Mouse (Mus musculus) adrenal gland, adult 2 months (tissue): ENCODE measurements around the gene Ccdc187. TPM values are rescaled to one million over a fixed set of nuclear protein-coding genes. Genes with fewer than 3 reads are reported as not detected.

ENCODE experiments used
- DNase-seq: peaks from one replicate; pipeline ENCODE4 v3.0.0; 2021
- long read RNA-seq: library from polyadenylated mRNA; stranded (forward); transcript quantifications from one replicate; pipeline ENCODE4 v2.0.0, GENCODE M21; 2021
- polyA plus RNA-seq: library from polyadenylated mRNA; depleted of rRNA; stranded (reverse); fragments of >200 nt; gene quantifications from 2 replicates; pipeline ENCODE4 v1.2.3, GENCODE M21; 2012; rRNA removed
- total RNA-seq, 2 experiments: library from RNA; stranded (reverse); gene quantifications; 2 replicates each; pipeline ENCODE4 v1.2.3; 2021

Ccdc187 gene
- 1 to 10 TPM in 1 of 2 experiments, under 1 TPM in 1; 0.58 to 1.0 TPM for total RNA-seq
- polyA plus RNA-seq = 0.51 and 0.83 TPM in 2 replicates
- long read RNA-seq = 0 reads

GRCm38 (mm10) chr2:26294457-26294856 lies at the start of gene Ccdc187:
Gene Ccdc187, minus strand, starts transcription at chr2:26294557.
- DNase-seq = no peak

- DNase-seq = peak; percentile 56
These were observed 48.5 kb upstream of the Ccdc187 start for GRCm38 (mm10) chr2:26342609-26343490.

- DNase-seq = no peak
These were observed 47.7 kb upstream of the Ccdc187 start for GRCm38 (mm10) chr2:26342044-26342443.

GRCm38 (mm10) chr2:26341510-26341981 lies 47.2 kb upstream of the Ccdc187 start:
- DNase-seq = no peak

GRCm38 (mm10) chr2:26339204-26339551 lies 44.8 kb upstream of the Ccdc187 start:
- DNase-seq = peak; percentile 72

GRCm38 (mm10) chr2:26338302-26339203 lies 44.2 kb upstream of the Ccdc187 start:
- no peak for DNase-seq

- DNase-seq = no peak
These were observed 36.3 kb upstream of the Ccdc187 start for GRCm38 (mm10) chr2:26330702-26331101.

- no peak for DNase-seq
These were observed 35.7 kb upstream of the Ccdc187 start for GRCm38 (mm10) chr2:26330056-26330468.

- peak; percentile 87 for DNase-seq
These were observed 35.0 kb upstream of the Ccdc187 start for GRCm38 (mm10) chr2:26329402-26329801.

GRCm38 (mm10) chr2:26327852-26328251 lies 33.5 kb upstream of the Ccdc187 start:
- no peak for DNase-seq

GRCm38 (mm10) chr2:26325386-26326181 lies 31.2 kb upstream of the Ccdc187 start:
- DNase-seq = peak; percentile 73

- DNase-seq = peak; percentile 81
These were observed 30.6 kb upstream of the Ccdc187 start for GRCm38 (mm10) chr2:26324917-26325316.

GRCm38 (mm10) chr2:26323589-26324325 lies 29.4 kb upstream of the Ccdc187 start:
- DNase-seq = peak; percentile 1

GRCm38 (mm10) chr2:26320245-26321185 lies 26.2 kb upstream of the Ccdc187 start:
- DNase-seq = peak; percentile 14

- peak; percentile 1 for DNase-seq
These were observed 25.3 kb upstream of the Ccdc187 start for GRCm38 (mm10) chr2:26319519-26320244.

- no peak for DNase-seq
These were observed 24.8 kb upstream of the Ccdc187 start for GRCm38 (mm10) chr2:26319109-26319508.

- no peak for DNase-seq
These were observed 23.8 kb upstream of the Ccdc187 start for GRCm38 (mm10) chr2:26317991-26318672.

- no peak for DNase-seq
These were observed 23.0 kb upstream of the Ccdc187 start for GRCm38 (mm10) chr2:26317371-26317770.
